Mouse (Mus musculus) heart, postnatal 10 days (tissue): Measurements from ENCODE around the gene Dchs2. TPM values are rescaled to one million over a fixed set of nuclear protein-coding genes. Genes with fewer than 3 reads are reported as not detected.
"Not testable (repeated sequence)": the region's sequence is repeated elsewhere in the genome, so short reads cannot be mapped to it uniquely, and the experiment has no call there.

Experiments used
- DNase-seq, 2 experiments: peaks; one replicate each; pipeline ENCODE4 v3.0.0; 2021
- intact Hi-C: fragments of 180-260 bp; cut with DNase I; formaldehyde crosslinking; loops from one replicate; pipeline ENCODE4 v1.15.1; 2025
- total RNA-seq, 2 experiments: library from RNA; stranded (reverse); gene quantifications; 2 replicates each; pipeline ENCODE4 v1.2.3; 2021

Dchs2 gene
- total RNA-seq, result 1 to 10 TPM; 1.3 to 1.4 TPM

DNA sequence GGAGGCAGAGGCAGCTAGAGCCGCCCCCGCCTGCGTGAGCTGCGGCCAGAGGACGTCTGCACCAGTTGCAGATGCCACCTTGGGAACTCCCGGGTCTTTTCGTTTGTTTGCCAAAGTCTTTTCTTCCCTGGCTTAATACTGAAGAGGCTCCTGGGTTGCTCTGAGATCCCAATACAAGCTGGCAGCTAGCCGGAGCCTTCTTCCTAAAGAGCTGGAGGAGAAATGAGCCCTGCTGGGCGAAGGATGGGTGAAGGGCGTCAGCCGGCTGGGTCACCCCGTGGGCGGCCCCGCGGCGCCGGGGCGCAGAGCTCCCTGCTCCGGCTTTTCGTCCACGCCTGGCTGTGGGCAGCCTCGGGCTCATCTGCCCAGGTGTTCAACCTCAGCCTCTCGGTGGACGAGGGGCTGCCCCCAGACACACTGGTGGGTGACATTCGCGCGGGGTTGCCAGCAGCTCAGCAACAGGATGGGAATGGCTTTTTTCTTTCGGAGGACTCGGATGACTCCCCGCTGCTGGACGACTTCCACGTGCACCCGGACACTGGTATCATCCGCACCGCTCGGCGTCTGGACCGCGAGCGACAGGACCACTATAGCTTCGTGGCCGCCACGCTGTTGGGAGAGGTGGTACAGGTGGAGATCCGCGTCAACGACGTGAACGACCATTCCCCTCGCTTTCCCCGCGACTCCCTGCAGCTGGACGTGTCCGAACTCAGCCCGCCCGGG lies at the start of gene Dchs2:
Dchs2 (plus strand) TSS at position 223 of the 723 bp plus-strand sequence.
- intact Hi-C loops, result loop anchor here (5.0 kb wide), 1 partner anchor 144 kb away; no protein-coding TSS in a partner anchor
- peak; percentile 13 to 22 for DNase-seq

DNA sequence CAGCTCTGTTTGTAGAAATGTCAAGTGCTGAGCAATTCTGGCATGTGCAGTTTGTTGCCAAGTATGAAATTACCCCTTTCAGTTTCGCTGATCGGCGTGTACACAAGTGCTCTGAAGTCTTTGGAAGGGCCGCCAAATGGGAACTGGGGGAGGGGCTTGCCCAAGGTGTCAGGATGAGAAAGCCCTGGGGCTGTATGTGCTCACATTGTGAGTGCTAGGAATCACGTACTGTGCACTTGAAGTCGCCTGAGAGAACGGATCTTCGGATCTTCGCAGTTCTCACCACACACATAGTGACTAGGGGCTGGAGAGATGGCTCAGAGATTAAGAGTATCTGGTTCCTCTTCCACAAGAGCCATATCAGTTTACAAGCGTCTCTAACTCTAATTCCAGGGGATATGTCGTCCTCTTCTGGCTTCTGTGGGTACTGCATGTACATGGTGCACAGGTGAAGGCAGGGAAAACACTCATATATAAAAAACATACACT lies 47.1 kb upstream of the Dchs2 start:
- intact Hi-C loops, result loop anchor here (1.0 kb wide), 1 partner anchor 81 kb away; no protein-coding TSS in a partner anchor
- DNase-seq, result peak; percentile 36 to 67

DNA sequence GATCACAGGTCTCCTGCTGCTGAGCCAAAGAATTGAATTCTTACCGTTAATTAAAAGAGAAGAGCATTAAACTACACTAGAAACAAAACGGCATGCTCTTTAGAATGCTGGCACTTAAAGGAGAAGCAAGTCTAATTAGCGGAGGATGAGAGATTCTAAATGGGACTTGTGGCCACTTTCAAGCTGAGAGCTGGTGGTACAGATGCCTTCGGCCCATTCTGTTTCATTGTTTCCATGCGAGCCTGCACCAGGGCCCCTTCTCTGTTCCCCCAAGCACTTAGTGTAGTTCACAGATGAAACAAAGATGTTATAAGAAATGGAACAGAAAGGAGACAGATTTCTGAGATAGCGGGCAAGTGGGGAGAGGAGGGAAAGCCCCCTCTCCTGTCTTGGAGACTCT lies 30.2 kb upstream of the Dchs2 start:
- intact Hi-C loops, result no loop called here
- DNase-seq, result no peak

DNA sequence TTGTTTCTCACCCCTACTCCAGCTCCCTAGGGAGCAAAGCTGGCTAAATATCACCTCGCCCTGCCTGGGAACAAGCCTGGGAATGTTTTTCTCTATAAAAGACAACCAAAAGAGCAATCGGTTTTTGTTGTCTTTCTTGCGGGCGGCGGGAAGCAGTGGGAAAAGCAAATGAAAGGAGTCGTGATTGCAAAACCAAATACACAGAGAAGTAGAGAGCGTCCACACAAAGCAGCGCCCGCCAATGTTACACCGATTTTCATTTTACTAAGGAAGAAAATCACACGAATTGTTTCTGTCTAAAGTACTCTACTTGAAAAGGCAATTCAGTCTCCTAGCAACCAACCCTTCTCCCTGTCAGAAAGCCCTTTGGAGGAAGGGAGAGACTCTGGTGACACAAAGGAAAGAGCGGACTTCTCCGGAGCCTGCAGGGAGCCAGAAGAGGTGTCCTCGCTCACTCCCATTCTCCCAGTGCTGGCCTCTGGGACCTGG lies 29.2 kb upstream of the Dchs2 start:
- no peak for DNase-seq
- intact Hi-C loops, result no loop called here

DNA sequence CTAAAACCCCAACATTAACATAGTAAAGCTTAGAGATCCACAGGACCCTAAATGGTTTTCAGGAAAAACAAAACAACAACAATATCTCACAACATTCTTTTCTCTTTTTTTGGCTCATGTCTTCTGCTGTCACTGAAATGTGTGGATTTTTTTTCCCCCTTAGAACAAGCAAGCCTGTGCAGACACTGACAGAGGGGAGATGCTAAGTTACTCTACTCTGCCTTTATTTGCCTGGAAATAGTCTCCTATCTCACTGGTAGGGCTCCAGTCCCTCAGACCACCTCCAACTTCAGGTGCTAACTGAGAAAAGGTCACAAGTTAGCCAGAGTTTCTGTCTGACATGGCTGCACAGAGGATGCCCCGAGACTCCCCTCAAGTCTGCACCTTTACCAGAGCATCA lies 28.6 kb upstream of the Dchs2 start:
- no peak for DNase-seq
- intact Hi-C loops, result no loop called here

DNA sequence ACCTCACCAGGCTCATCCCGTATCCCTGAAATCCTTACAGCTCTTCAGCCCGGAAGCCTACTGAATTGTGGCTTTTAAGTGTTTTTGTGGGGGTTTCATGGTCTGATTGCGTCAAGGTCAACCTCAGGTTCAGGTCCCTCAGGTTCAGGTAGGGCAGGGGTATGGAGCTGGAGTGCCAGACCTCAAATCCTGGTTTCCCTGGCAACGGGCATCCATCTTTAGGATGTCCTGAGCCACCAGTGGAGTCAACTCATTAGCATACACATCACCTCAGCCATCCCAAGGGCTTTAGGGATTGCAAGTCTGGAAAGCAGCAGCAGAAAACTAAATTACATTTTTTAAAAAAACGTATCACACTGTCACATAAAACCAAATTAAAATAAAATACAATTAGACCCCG lies 28.1 kb upstream of the Dchs2 start:
- no peak for DNase-seq
- intact Hi-C loops, result no loop called here

DNA sequence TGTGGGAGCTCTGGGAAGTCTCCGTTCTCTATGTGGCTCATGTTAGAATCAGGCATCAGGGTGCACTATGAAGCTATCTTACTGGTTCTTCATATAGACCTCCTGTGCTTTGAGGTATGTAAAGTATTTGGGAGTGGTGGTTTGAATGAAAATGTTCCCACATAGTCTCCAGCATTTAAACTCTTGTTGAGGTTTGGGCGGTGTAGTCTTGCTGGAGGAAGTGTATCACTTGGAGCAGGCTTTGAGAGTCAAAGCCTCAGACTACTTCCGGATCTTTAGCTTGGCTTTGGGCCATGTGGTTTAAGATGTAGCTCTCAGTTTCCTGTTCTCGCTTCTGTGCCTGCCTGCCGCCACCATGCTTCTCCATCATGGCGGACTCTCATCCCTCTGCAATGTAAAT lies 25.5 kb upstream of the Dchs2 start:
- DNase-seq, result no peak
- intact Hi-C loops, result no loop called here

DNA sequence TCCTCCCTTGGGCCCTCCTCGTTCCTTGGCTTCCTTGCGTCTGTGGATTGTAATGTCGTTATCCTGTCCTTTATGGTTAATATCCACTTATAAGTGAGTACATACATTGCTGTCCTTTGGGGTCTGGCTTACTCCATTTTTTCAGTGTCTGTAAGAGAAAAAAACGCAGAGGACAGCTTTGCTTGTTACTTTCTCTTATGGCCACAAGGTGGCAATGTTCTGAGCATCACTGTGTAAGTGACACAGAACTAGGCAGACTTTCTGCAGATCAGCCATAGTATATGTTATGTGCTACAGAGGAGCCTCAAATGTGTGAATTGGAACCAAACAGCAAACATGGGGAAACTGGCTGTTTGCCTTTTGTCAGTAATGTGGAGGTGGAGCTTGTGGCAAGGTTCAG lies 17.6 kb upstream of the Dchs2 start:
- intact Hi-C loops, result loop anchor here (1.0 kb wide), 2 partner anchors 112 to 163 kb away; no protein-coding TSS in a partner anchor
- peak; percentile 40 to 42 for DNase-seq

DNA sequence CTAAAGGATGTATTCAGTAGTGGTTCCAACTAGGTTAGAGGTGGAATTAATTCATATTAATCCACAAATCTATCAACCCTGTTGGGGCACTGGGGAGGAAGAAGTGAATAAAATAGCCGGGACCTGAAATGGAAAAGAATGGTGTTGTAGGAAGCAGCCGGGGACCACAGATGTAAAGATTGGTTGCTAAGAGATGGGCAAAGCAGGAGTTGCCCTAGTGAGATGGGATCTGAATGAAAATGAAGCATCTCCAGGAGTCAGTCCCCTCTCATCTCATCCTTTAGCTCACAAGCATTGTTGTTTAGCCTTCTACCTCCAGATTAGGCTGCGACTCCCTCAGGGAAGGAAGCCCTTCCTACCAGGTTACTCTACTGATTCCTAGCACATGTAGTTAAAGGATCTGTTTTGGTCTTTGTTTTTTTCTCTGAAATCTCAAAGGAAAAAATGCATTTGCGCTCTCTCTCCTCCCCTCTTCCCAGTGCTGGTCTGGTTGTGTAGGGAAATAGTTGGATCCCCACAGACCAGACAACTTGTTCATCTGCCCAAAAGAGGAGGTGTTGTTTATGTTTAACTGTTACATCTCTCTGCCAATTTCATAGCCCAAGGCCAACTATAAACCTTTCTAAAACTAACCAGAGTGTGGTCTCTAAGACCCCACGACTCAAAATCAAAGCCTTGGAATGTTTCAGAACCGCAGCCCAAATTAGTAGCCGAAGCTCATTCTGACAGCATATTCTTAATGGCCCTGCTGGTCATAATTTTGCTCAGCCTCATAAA lies 16.1 kb upstream of the Dchs2 start:
- intact Hi-C loops, result no loop called here
- no peak for DNase-seq

DNA sequence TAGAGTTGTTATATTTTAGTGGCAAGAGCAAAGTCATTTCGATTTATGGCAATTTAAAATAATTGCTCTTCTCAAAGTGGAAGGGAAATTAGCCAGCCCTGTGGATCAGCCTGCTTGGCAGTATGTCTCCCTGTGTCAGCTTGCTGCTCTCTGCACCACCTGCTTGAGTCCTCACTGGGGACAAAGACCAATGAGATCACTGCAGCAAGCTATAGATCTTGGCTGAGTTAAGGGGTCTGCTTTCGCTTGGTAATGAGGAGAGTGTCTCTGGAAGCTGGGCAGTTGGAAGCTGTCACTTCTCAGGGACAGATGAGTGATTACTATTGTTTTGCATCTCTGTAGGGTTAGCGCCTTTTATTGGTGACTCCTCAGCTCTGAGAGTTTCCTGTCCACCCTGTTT lies 14.9 kb upstream of the Dchs2 start:
- DNase-seq, result no peak
- intact Hi-C loops, result no loop called here

DNA sequence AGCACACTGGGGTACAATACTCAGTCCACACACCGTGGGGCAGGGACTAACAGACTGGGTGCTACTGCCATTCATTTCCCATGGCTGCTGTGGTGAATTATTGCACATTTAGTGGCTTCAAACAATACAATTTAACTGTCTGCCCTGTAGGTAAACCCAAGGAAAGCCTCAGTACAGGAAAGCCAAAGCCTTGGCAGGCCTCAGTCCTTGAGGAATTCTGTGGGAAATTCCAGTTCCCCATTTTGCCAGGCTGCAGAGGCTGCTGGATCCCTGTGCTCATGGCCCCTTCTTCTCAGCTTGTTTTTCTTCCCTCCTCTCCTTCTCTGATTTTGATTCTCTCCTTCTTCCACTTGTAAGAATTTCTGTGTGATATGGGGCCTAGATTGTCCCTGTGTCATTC lies 12.8 kb upstream of the Dchs2 start:
- intact Hi-C loops, result no loop called here
- DNase-seq, result no peak

DNA sequence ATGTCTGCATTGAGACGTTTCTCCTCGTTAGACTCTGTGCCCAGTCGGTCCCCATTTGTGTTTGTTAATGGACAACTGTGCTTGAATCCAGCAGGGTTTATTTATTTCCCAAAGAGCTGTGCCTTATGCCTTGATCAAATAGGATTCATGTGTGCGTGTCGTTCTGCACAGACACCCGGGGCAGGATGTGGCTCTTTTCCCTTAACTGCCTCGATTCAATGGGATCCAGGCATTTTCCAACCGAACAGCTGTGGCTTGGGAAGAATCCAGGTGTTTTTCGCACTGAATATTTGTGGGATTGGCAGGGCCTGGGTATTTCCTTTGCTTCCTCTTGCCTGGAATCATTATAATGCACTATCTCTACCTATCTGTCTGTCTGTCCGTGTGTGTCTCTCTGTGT lies 10.2 kb upstream of the Dchs2 start:
- DNase-seq, result no peak
- intact Hi-C loops, result no loop called here

DNA sequence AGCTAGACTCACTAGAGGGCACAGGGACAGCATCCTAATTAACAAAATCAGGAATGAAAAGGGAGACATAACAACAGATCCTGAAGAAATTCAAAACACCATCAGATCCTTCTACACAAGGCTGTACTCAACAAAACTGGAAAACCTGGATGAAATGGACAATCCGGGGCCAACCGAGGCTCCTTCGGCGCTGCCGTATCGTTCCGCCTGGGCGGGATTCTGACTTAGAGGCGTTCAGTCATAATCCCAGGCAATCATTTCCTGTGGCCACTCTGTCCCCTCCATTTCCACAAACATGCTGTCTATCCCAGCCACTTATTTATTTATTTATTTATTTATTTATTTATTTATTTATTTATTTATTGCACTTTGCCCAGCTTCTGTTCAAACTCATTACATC lies 3.8 kb upstream of the Dchs2 start:
- DNase-seq, intact Hi-C loops: not testable (repeated sequence)

DNA sequence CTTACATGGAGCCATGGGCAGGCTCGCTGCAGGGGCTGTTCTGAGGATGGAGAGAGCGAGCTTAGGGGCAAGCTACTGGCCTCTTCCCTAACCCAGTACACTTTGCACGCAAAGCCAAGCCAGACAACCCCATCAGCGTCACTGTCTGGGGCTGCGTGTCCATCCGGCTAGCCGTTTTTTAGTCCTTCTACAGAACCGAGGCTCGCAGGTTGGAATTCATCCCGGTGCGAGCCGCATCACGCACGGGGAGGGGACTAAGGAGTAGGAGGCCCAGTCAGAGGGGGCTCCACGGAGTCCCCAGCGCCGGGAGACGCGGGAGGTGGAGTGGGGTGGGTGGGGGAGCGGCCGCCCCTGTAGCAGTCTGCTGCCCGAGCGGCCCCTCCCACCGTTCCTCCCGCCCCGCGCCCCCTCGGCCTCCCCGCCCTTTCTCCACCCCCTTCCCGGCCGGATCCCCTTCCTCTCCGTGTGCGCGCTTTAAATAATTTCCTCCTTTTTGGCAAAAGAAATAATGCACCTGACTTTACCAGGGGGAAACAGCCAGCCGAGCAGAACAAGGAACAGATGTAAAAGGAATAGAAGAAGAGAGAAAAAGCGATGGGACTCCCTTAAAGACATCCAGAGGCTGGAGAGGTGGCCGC lies 541 bp upstream of the Dchs2 start:
- intact Hi-C loops, result loop anchor here (5.0 kb wide), 1 partner anchor 145 kb away; no protein-coding TSS in a partner anchor

DNA sequence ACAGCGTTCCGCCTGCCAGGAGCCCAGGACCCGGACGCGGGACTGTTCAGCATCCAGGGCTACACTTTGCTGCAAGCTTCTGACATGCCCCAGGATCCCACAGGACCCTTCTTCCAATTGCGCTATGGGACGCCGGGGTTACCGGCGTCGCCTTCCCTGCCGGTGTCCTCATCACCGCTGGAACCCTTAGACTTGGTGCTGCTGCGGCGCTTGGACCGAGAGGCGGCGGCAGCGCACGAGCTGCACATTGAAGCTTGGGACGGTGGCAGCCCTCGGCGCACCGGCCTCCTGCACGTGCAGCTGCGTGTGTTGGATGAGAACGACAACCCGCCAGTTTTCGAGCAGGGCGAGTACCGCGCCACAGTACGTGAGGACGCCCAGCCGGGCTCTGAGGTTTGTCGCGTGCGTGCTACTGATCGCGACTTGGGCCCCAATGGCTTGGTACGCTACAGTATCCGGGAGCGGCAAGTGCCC lies 738 bp downstream of the Dchs2 start:
- peak; percentile 32 to 33 for DNase-seq
- intact Hi-C loops, result loop anchor here (5.0 kb wide), 1 partner anchor 144 kb away; no protein-coding TSS in a partner anchor

More for the DNA sequence above, 541 bp upstream of the Dchs2 start:
- peak; percentile 37 to 40 for DNase-seq

DNA sequence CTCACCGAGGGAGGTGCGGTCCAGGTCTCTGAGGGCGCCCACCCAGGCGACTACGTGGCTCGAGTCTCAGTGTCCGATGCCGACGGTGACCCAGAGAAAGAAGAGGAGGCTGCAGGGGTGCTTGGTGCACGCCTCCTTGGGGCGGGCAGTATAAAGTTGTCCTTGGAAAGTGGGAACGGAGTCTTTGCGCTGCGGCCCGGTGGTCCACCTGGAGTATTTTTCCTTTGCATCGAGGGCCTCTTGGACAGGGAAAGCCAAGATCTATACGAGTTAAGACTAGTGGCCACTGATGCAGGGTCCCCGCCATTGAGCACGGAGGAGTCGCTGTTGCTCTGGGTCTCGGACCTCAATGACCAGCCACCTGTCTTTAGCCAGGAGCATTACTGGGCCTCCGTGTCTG lies 1.4 kb downstream of the Dchs2 start:
- DNase-seq, result no peak
- intact Hi-C loops, result loop anchor here (5.0 kb wide), 1 partner anchor 143 kb away; no protein-coding TSS in a partner anchor

DNA sequence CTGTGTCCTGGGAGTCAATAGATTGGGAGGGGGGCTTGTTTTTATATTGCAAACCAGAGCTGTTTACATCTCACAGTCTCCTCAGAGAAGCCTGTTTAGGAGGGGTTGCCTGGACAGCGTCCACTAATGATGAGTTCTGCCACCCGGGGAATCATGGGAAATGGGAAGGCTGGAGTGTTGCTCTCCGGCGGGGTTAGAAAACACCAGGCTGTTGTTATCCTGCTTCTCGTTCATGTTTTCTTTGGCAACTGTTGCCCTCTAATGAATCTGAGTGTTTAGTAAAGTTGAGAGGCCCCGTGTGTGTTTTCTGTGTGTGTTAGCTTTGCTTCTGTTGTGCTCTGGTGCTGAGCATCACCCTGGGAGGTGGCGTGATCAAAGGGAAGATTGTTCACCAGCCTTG lies 8.7 kb downstream of the Dchs2 start:
- intact Hi-C loops, result no loop called here
- peak; percentile 46 to 60 for DNase-seq

DNA sequence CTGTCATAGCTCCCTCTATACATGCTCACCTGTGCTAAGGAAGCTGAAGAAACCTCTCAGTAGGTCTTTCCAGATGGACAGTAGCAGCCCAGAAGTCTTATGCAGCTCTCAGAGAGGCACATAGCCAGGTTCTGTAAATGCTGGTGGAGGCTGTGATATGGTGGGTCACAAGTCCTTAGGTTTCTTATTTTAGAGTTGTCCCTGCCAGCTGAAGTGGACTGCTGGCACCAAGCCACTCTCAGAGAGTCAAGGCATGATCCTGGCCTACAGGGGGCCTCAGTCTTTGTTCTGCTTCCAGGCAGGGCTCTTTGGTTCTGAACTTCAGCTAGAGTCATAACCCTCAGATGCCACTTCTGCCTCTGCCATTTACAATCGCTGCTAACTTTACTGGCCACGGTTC lies 11.1 kb downstream of the Dchs2 start:
- intact Hi-C loops, result no loop called here
- DNase-seq, result peak; percentile 51 to 65

DNA sequence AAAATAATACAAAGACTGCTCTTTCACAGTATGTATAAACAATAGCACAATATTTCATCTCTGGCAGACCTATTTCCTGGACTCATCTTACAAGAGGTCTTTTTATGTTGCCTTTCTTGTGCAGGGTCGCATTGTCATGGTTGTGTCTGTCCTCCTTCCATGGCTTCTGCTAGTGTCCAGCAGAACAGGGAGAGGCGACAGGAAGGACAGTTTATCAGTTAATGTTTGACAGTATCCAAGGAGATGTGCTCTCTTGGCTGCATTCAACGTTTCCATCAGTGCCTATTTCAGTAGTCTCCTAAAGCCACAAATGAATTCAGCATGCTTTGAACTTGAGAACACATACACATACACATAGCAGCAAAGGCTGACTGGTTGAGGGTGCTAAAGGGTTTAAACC lies 17.9 kb downstream of the Dchs2 start:
- intact Hi-C loops, result no loop called here
- DNase-seq, result no peak

DNA sequence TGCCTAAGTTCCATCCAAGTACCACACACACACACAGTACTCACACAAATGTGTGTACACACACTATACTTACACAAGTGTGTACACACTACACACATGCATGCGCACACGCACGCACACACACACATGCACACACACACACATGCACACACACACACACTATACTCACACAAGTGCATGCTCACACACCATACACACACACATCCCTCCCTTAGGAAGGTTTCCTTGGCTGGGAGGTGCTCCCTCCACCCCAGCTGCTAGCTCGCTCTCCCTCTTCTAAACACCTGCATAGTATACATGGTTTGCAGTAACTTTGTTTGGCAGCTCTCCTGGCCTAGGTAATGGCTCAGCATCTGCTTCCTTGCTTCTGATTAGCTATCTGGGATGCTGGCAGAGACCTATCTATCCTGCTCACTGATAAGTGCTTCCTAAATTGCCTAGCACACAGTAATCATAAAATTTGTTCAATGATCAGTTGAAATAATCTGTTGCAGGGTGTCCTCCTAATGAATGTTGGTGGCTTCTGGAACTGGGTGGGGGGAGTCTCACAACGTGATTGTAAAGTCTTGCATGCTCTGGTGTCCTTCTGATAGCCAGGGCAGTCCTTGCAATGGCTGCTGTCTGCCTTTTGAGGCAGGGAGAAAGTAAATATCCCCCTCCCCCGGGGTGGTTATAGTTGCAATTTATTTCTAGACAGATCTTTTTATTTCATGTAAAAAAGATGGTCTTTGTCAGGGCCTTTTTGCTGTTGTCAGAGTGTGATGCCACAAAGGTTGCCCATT lies 19.7 kb downstream of the Dchs2 start:
- intact Hi-C loops, result no loop called here
- no peak for DNase-seq
